Comparison of ENCODE assay signal across 10 mouse cellular contexts in genomic region chr10:42855250-42855649, GRCm38 (mm10). TPM values are rescaled to one million over a fixed set of nuclear protein-coding genes. Genes with fewer than 3 reads are reported as not detected.
A peak's percentile ranks its signal among the peaks of the same experiment; 100 is the strongest.
DNase-seq lines count a peak whose midpoint lies in the region; ATAC-seq lines count a peak whose summit lies in the region.
"Had no signal": no experiment of that assay in that cellular context is flagged by ENCODE, and none has a peak within 500 bp of the region (broad histone marks: within the 10 kb centered on the region; RNA-seq: fewer than 3 reads in every experiment).

No protein-coding gene starts in this region.

- intact Hi-C loops in heart, postnatal 25 days (cut with DNase I): no loop called here

- no peaks in the 10 kb centered on the region for H3K36me3 ChIP-seq in embryonic facial prominence, embryonic 11.5 days (replicated peaks; ENCODE audit: control insufficient read depth, insufficient read depth, low read depth, low read length)
- H3K36me3 ChIP-seq: limb, embryonic 15.5 days had no signal

- H3K4me3 ChIP-seq in embryonic facial prominence, embryonic 11.5 days (ENCODE audit: low read depth, low read length): no peak overlapping the region
- H3K4me3 ChIP-seq: limb, embryonic 15.5 days had no signal

- peak; percentile 41 to 57 for DNase-seq in heart, adult 18-20 months
- DNase-seq in heart, postnatal 25 days (ENCODE audit: low spot score): no peak
- peak; percentile 61 for DNase-seq in embryonic facial prominence, embryonic 11.5 days (ENCODE audit: low spot score)
- peak; percentile 42 for DNase-seq in kidney, adult 9 months
- peak; percentile 54 for DNase-seq in lung, postnatal 14 days
- no peak for DNase-seq in frontal cortex, postnatal 10 days (ENCODE audit: low spot score in 2 of 2)
- DNase-seq in cerebellum, postnatal 4 days (ENCODE audit: low spot score in 2 of 2): no peak
- DNase-seq in urinary bladder, postnatal 14 days (ENCODE audit: low spot score): no peak
- DNase-seq: gastrocnemius, postnatal 10 days had no signal

- H3K27ac ChIP-seq in embryonic facial prominence, embryonic 11.5 days (replicated peaks; ENCODE audit: low read depth, low read length): no peak overlapping the region
- H3K27ac ChIP-seq: limb, embryonic 15.5 days had no signal

- no peak for ATAC-seq in embryonic facial prominence, embryonic 11.5 days (replicated peaks; ENCODE audit: insufficient number of reproducible peaks, low FRiP score, low TSS enrichment, low read depth)

- H3K4me2 ChIP-seq in embryonic facial prominence, embryonic 11.5 days (ENCODE audit: low read depth, low read length): no peak overlapping the region
- H3K4me2 ChIP-seq: limb, embryonic 15.5 days had no signal

- 0 out of 2 replicates have a peak overlapping the region, but pooled peaks have one; percentile 22 for H3K9ac ChIP-seq in embryonic facial prominence, embryonic 11.5 days (replicated peaks; ENCODE audit: low read length)
- H3K9ac ChIP-seq: limb, embryonic 15.5 days had no signal

- 25% methylated on average over 5 of the region's 5 CpGs for WGBS in embryonic facial prominence, embryonic 11.5 days

- no peaks in the 10 kb centered on the region; the same call in 1 of the 2 replicates for H3K4me1 ChIP-seq in embryonic facial prominence, embryonic 11.5 days (ENCODE audit: control insufficient read depth, insufficient read depth, low read length)

- no peaks in the 10 kb centered on the region for H3K9me3 ChIP-seq in embryonic facial prominence, embryonic 11.5 days (replicated peaks; ENCODE audit: control insufficient read depth, low read length)
- H3K9me3 ChIP-seq: limb, embryonic 15.5 days had no signal

- H3K27me3 ChIP-seq in embryonic facial prominence, embryonic 11.5 days (ENCODE audit: control insufficient read depth, insufficient read depth, low read length): no peaks in the 10 kb centered on the region
- H3K27me3 ChIP-seq: limb, embryonic 15.5 days had no signal

RNA-seq across cellular contexts. Expression of gene Scml4, which starts 4.9 kb away (rescaled TPM):
- total RNA-seq in heart, adult 18-20 months (2021): 1 to 10 TPM in 1 of 2 experiments, under 1 TPM in 1; 0.84 to 3.0 TPM
- total RNA-seq in heart, postnatal 25 days (2021): 1 to 10 TPM; 1.2 to 1.8 TPM
- polyA plus RNA-seq in embryonic facial prominence, embryonic 11.5 days (2014; fragmentation: Nextera tagmentation; extraction: Ambion mirVana): 0.40 and 0.49 TPM in 2 replicates

Comparison
In these comparisons a context has a peak if more than half of its experiments do, and no peak if none do; other contexts are left out.
1. DNase-seq: peak in heart, adult 18-20 months (2 of 2), embryonic facial prominence, embryonic 11.5 days (single experiment), kidney, adult 9 months (single experiment) and lung, postnatal 14 days (single experiment); none in heart, postnatal 25 days (single experiment), frontal cortex, postnatal 10 days (0 of 2), cerebellum, postnatal 4 days (0 of 2) and urinary bladder, postnatal 14 days (single experiment).